Comparison of ENCODE assay signal across 8 mouse cellular contexts in genomic region chr10:5639112-5639511, GRCm38 (mm10). TPM values are rescaled to one million over a fixed set of nuclear protein-coding genes. Genes with fewer than 3 reads are reported as not detected.
DNase-seq lines count a peak whose midpoint lies in the region; ATAC-seq lines count a peak whose summit lies in the region.

TSS of gene Vip (plus strand) at chr10:5639218.

- no peak for ATAC-seq in intestine, embryonic 14.5 days (replicated peaks; ENCODE audit: low FRiP score, low TSS enrichment, low read depth)
- ATAC-seq in megakaryocyte-erythroid progenitor cell, adult 5-6 weeks (replicated peaks; ENCODE audit: low FRiP score, low TSS enrichment, poor library complexity, severe bottlenecking), result peak; percentile 63
- no peak for ATAC-seq in erythroblast, adult 5-6 weeks (replicated peaks; ENCODE audit: low FRiP score, poor library complexity, severe bottlenecking)

- no peaks in the 10 kb centered on the region for H3K9me3 ChIP-seq in heart, embryonic 10.5 days
- no peaks in the 10 kb centered on the region for H3K9me3 ChIP-seq in intestine, embryonic 14.5 days (ENCODE audit: control insufficient read depth, low read length)

- WGBS in heart, embryonic 10.5 days, result 26% methylated on average over 8 of the region's 8 CpGs
- WGBS in intestine, embryonic 14.5 days, result 24% methylated on average over 8 of the region's 8 CpGs

- H3K4me3 ChIP-seq in heart, embryonic 10.5 days, result no peak within 1 kb of the TSS
- no peak within 1 kb of the TSS for H3K4me3 ChIP-seq in intestine, embryonic 14.5 days (ENCODE audit: low read depth, low read length)

- no peak within 1 kb of the TSS for H3K27ac ChIP-seq in heart, embryonic 10.5 days
- no peak within 1 kb of the TSS for H3K27ac ChIP-seq in intestine, embryonic 14.5 days (ENCODE audit: low read depth)

- H3K4me1 ChIP-seq in heart, embryonic 10.5 days, result no peaks in the 10 kb centered on the region
- H3K4me1 ChIP-seq in intestine, embryonic 14.5 days (replicated peaks; ENCODE audit: control insufficient read depth, insufficient read depth, low read length), result no peaks in the 10 kb centered on the region

- peak; percentile 85 for DNase-seq in heart, embryonic 10.5 days (ENCODE audit: low spot score)
- no peak for DNase-seq in heart, postnatal 25 days (ENCODE audit: low spot score)
- DNase-seq in ovary, postnatal 14 days (ENCODE audit: low spot score), result peak; percentile 36
- DNase-seq in ovary, adult 18-20 months (ENCODE audit: low spot score), result no peak
- peak; percentile 77 for DNase-seq in intestine, embryonic 14.5 days (ENCODE audit: low spot score)
- DNase-seq in gastrocnemius, postnatal 25 days, result no peak

- H3K27me3 ChIP-seq in heart, embryonic 10.5 days (ENCODE audit: insufficient read depth, poor library complexity, severe bottlenecking), result no peaks in the 10 kb centered on the region
- H3K27me3 ChIP-seq in intestine, embryonic 14.5 days (replicated peaks; ENCODE audit: control insufficient read depth, insufficient read depth, low read length), result no peaks in the 10 kb centered on the region

- intact Hi-C loops in heart, postnatal 25 days (cut with DNase I), result loop anchor here (10.0 kb wide), 1 partner anchor 324 kb away; no protein-coding TSS in a partner anchor

- H3K36me3 ChIP-seq in heart, embryonic 10.5 days, result no peaks in the 10 kb centered on the region
- no peaks in the 10 kb centered on the region for H3K36me3 ChIP-seq in intestine, embryonic 14.5 days (ENCODE audit: control insufficient read depth, insufficient read depth, low read length)

- no peak within 1 kb of the TSS for H3K4me2 ChIP-seq in intestine, embryonic 14.5 days (ENCODE audit: low read length)

- no peak within 1 kb of the TSS for H3K9ac ChIP-seq in intestine, embryonic 14.5 days (ENCODE audit: low read length)

RNA-seq across cellular contexts. Expression of gene Vip, which starts in this region (rescaled TPM):
- polyA plus RNA-seq in heart, embryonic 10.5 days (2016; fragmentation: Nextera tagmentation; extraction: Ambion mirVana), result not detected in 2 replicates
- not detected for total RNA-seq in heart, postnatal 25 days (2021)
- polyA plus RNA-seq in intestine, embryonic 14.5 days (2014; fragmentation: Nextera tagmentation; extraction: Ambion mirVana), result 22.7 and 23.7 TPM in 2 replicates
- 0.46 TPM in 1 of 2 replicates, not detected in the other for total RNA-seq in megakaryocyte-erythroid progenitor cell, adult 5-6 weeks (2014; fragmentation: Nextera tagmentation)
- not detected in 2 replicates for total RNA-seq in megakaryocyte-erythroid progenitor cell, adult 5-6 weeks (2017)
- total RNA-seq in erythroblast, adult 5-6 weeks (2015; ENCODE audit: low replicate concordance), result not detected in 2 replicates
- not detected in 2 replicates for total RNA-seq in erythroblast, adult 5-6 weeks (2017; ENCODE audit: low replicate concordance)
- total RNA-seq in gastrocnemius, postnatal 25 days (2021), result not detected

Comparison
In these comparisons a context has a peak if more than half of its experiments do, and no peak if none do; other contexts are left out.
1. RNA of gene Vip (polyA plus RNA-seq): 22.7 to 23.7 TPM in intestine, embryonic 14.5 days; not detected in heart, embryonic 10.5 days; every median in the first group is over 10 times any median in the second.
2. DNase-seq: peak in ovary, postnatal 14 days (single experiment) and intestine, embryonic 14.5 days (single experiment); none in heart, postnatal 25 days (single experiment), ovary, adult 18-20 months (single experiment) and gastrocnemius, postnatal 25 days (single experiment).
3. Peak in DNase-seq in heart, embryonic 10.5 days; RNA of the gene not detected or under 1 TPM.
4. Peak in ATAC-seq in megakaryocyte-erythroid progenitor cell, adult 5-6 weeks; RNA of the gene not detected or under 1 TPM.